Mouse (Mus musculus) erythroblast, adult 5-6 weeks (primary cell): ENCODE data around the gene Akap8. TPM values are rescaled to one million over a fixed set of nuclear protein-coding genes. Genes with fewer than 3 reads are reported as not detected.

Source experiments
- ATAC-seq: replicated peaks from 2 replicates; pipeline ENCODE4 v1.8.0; 2016; ENCODE audit warnings: moderate number of reproducible peaks, mild to moderate bottlenecking, moderate TSS enrichment, inconsistent platforms; ENCODE audit not compliant: poor library complexity, low FRiP score, severe bottlenecking
- total RNA-seq, 2 experiments: library from RNA; stranded (forward) in 1 of 2; stranded (reverse) in 1 of 2; fragments of 150-400 nt in 1 of 2; fragments of 200-764, 138-1000 nt in 1 of 2; gene quantifications; 2 replicates each; pipeline versions ENCODE4 v1.2.3 to v1.2.4; 2015 to 2017; ENCODE audit warnings: low replicate concordance in 2 of 2

The Akap8 gene
- total RNA-seq (2015; ENCODE audit: low replicate concordance) (13.1 and 25.3 TPM in 2 replicates), total RNA-seq (2017; ENCODE audit: low replicate concordance) (31.6 and 51.6 TPM in 2 replicates)

DNA sequence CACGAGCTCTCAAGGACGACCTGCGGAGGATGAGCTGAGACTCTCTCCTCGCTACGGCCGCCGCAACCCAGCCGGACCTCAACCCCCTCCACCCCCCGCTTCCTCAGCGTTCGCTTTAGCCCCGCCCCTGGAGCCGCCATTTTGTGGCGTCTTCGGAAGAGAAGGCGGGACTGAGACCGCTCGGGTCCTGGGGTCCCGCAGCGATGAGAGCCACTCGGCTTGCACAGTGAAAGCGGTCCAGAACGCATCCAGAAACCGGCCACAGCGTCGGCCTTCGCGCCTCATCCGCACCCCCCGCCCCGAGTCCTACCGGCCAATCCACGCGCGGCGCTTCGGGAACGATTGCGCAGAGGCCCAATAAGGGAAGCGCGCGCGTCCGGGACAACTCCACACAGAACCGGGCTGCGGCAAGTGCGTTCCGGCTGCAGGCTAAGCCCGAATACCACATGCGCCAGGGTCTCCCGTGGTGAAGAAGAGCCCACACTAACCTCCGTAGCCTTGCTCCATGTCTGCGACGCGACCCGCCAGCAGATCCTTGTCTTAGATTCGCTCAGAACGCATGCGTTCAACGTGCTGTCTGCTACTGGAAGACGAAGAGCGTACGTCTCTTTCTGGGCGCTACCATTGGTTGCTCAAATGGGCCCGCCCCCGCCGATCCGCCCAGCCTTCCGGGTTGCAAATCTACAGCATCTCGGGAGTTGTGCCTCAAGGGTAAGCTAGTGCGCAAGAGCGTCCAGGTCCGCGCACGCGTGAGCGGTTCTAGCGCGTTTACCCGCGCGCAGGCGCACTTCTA is at the start of gene Akap8:
Gene Akap8 (minus strand): TSS at position 642 of the 793 bp plus-strand sequence.
- peak; percentile 92 for ATAC-seq

DNA sequence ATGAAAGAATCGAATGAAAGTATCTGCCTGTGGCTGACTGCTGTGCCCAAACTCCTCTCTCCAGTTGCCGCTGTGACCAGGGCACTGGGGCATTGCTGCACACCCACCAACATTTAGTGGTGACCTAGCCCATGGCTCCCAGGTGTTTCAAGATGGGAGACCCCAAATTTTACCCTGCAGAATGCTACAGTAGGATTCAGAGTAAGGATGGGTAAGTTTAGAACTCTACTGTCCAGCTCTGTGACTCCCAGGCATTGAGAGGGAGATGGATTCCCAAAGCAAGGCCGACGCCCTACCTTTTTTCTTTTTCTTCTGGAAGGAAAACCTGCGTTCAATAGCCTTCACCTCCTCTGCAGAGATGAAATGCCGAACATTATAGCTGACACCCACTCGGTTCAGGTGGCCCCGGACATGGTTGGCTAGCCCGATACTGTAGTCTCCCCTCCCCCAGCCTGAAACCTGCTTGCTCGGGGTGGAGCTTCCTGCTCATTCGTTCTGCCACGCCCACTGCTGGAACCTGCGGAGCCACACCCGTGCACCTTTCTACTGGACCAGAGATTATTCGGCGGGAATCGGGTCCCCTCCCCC is 48.0 kb upstream of the Akap8 start:
- peak; percentile 57 for ATAC-seq

DNA sequence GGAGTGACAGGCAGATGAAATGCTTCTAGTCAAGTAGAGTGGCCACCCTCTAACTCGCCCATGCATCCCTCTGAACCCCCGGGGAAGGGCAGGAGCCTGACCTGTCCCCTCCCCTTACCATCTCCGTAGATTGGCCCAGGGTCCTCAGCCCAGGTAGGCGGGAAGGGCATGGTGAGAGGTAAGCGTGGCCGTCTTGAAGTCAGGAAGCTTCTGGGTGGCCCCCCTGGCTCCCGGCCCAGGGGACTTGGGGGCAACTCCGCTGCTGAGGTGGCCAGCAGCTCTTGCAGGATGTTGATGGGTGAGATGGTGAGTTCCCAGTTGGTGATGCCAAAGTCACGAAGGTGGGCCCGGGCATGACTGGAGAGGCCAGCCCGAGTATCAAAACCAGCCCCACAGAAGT is 46.7 kb upstream of the Akap8 start:
- ATAC-seq = no peak

- 0 out of 2 replicates have a peak, but pooled peaks have one; percentile 20 for ATAC-seq
Observed at GRCm38 (mm10) chr17:32365296-32365695, 44.3 kb upstream of the Akap8 start.

DNA sequence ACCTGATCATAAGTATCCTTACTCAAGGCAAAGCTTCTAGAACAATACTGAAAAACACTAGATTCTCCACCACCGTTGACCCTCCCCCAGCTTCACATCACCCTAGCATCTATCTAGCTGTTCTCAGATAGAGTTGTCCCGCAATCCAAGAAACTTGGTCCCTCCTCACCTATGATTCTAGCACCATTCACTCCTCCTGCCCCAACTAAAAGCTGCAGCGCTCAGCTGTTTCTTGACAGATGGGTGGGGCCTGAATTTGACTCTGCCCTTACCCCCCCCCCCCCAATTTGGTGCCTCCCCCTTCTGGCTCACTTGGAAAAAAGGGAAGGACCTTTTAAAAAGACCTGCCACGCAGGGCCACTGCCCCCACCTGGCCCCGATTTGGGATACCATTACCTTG is 43.8 kb upstream of the Akap8 start:
- ATAC-seq = 0 out of 2 replicates have a peak, but pooled peaks have one; percentile 23

DNA sequence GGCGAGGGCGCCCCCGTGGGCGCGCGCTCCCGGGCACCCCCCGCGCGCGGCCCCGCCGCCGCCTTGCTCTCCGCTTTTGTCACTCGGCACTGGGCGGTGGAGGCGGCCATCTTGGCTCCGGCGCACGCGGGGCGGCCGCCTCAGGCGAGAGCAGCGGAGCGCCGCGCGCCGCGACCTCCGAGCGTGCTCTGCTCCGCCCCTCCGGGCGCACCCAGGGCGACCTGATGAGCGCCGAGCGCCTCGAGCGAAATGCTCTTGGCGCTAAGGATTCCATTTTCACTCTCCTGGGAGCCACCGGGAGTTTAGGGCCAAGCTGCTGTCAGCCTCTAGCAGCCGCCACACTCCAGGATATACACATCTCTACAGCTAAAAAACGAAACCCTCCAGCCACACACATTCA is 43.3 kb upstream of the Akap8 start:
- ATAC-seq = peak; percentile 88

GRCm38 (mm10) chr17:32363821-32364301 is 42.8 kb upstream of the Akap8 start:
- no peak for ATAC-seq

GRCm38 (mm10) chr17:32362686-32363085 is 41.6 kb upstream of the Akap8 start:
- ATAC-seq = no peak

DNA sequence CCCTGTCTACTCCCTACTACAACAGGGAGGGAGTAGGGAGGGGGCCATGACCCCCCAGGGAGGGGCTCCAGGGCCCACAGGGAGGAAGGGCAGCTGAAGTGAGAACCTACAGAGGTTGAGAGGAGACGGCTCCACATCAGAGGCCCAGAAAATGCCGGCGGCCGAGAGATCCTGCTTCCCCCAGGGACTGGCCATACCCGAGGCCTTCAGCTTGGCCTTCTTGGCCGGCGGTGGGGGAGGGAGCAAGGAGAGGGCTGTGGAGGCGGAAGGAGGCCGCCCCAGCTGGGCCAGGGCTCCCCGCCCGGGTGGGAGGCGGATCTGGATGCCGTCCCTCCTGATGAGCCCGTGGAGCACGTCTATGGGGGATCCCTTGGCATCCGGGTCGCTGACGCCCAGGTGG is 38.9 kb upstream of the Akap8 start:
- no peak for ATAC-seq

- no peak for ATAC-seq
Observed at GRCm38 (mm10) chr17:32358943-32359340, 37.9 kb upstream of the Akap8 start.

DNA sequence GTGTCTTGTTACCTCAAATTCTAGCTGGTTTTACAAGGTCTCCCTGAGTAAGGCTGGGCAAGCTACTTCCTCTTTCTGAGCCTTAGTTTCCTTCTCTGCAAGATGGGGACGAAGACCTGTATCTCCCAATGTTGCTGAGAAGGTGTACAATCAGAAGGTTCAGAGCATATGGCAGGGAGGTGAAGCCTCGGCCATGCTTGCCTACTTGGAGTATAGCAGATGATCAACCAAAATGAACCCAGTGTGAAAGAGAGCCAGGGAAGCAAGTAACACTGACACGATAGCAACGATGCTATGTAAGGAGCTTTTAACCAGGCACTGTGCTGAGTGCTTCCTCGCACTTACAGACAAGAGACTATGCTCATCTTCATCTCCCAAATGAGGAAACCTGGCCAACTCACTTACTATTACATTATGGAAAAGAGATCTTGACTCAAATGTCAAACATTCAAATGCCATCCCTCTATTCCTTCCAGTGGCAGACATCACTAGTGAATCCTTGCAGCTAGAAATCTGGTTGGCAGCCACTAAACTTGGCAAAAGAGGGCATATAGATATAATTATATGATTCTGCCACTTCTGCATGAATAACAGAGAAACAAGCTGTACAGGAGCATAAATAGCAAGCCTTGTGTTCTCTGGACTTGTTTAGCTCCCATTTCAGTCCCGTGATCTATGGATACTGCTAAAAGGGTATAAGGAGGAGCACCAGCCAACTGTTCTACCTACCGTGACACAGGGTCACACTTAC is 37.3 kb upstream of the Akap8 start:
- no peak for ATAC-seq

DNA sequence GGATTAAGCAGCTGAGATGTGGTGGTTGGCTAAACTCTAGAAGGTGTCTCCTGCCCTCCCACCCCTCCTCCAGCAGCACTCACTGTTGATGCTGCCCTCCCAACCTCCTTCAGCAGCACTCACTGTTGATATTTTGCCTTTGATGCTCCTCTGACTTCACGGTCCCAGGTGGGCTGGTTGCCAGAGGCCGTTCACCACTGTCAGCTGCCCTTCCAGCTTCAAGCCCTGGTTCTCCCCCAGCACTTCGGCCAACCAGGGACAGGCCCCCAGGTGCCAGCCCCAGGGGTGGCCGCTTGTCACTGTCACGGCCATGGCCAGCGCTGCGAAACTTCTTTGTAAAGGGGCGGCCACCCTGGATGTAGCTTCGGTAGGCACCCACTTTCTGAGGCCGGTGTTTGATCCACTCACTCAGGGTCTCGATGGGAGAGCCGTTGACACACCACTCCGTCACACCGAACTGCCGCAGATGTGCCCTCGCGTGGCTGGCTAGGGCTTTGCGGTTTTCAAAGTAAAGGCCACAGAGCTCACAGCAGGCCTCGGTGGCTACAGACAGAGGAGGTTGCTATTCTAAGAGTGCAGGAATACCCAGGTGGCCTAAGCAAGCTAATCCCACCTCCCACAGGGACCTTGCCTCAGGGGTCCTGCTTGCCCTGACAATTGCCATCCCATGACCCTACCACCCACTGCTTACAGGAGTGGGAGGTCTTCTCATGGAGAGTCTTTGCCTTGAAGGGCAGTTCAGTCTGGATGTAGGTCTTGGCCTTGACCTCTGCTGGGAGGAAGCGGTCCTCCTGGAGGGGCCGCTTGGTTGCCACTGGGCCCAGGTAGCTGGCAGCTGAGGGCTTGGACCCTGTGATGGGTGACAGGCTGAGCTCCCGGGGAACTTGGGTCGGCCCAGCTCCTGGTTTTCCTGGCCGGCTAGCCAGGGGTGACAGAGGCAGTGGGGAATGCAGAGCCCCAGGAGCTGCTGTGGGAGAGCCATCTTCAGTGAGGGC is 36.0 kb upstream of the Akap8 start:
- ATAC-seq = no peak

DNA sequence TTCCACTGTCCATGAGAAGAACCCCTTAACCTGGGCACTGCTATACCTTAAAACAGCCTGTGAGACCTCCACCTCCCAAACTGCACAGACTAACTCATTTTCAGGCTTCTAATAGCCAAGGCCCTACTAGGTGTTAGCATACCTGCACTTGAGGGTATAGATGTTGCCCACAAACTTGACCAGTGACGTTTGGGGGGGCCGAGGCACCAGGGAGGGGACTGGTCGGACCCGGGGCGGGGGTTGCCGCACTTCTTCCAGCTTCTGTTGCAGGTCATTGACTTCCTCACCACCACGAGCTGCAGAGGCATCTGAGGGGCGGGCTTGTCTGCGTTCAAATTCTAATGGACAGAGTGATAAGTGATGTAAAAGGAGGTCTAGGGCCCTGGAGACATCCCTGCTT is 35.2 kb upstream of the Akap8 start:
- ATAC-seq = no peak

GRCm38 (mm10) chr17:32355031-32355430 is 34.0 kb upstream of the Akap8 start:
- no peak for ATAC-seq

- ATAC-seq = no peak
Observed at GRCm38 (mm10) chr17:32354211-32354610, 33.2 kb upstream of the Akap8 start.

- no peak for ATAC-seq
Observed at GRCm38 (mm10) chr17:32353696-32354095, 32.7 kb upstream of the Akap8 start.

- ATAC-seq = no peak
Observed at GRCm38 (mm10) chr17:32351726-32352125, 30.7 kb upstream of the Akap8 start.

- ATAC-seq = no peak
Observed at GRCm38 (mm10) chr17:32351269-32351668, 30.2 kb upstream of the Akap8 start.

DNA sequence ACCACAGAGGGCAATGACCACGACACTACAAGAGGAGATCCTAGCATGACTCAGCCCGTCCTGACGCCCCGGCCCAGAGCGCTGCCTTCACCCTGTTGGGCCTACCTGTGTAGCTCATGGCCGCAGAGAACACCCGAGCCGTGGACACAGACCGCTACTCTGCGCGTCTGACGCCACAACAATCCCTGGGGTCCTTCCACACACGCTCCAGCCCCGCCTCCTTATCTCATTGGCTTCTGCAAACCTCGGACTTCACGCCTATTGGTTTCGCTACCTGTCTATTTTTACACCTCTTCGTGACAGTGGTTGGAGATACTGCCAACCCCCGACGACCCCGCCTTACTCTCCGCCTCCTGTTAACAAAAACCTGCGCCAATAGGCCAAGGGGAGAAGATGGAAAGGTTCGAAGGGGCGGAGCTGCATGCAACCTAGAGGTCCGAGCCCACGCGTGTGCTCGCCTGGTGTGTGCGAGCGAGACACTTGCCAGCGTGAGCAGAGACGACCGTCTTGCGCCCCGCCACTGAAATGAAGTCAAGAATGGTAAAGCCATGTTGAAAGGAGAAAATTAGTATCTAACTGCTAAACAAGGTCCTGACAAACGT is 29.4 kb upstream of the Akap8 start, which contains the start of gene Akap8l:
Gene Akap8l (minus strand): TSS at position 226 of the 602 bp plus-strand sequence.
- ATAC-seq = peak; percentile 92
